Mouse (Mus musculus): ENCODE measurements around the gene Insyn1.

DNA sequence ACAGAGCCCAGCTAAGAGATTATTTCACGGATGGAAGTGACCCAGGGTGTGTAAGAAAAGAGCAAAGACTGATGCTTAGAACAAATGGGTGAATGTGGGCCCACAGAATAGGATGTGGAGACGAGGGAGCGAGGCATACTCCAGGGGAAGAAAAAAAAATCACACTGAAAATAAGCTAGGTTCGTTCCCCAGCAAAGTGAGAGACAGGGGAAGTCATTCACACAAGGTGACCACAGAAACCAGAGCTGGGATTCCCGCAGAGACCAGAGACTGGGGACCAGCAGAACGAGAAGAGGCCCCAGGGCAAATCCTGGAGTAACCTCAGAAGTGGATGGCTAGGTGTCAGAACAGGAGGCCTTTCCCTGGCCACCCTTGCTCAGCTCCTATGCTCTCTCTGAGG, 57.0 kb downstream of the Insyn1 start:
- TF ChIP-seq POLR2AphosphoS2 (IDR thresholded peaks at IDR 0.05; ENCODE audit: low read depth, low read length) (no peak), CTCF (conservative IDR thresholded peaks at IDR 0.05 in 1 of 2, IDR thresholded peaks at IDR 0.05 in 1 of 2; ENCODE audit: low read depth in 2 of 2, low read length in 2 of 2) (no peak)

Measured in CH12.LX (cell line).